Comparison of ENCODE assay signal across 10 mouse cellular contexts in genomic region chr9:59189141-59189540, GRCm38 (mm10).
A peak's percentile ranks its signal among the peaks of the same experiment; 100 is the strongest.
DNase-seq lines count a peak whose midpoint lies in the region; ATAC-seq and TF ChIP-seq lines count a peak whose summit lies in the region.
"Had no signal": no experiment of that assay in that cellular context is flagged by ENCODE, and none has a peak within 500 bp of the region (broad histone marks: within the 10 kb centered on the region; RNA-seq: fewer than 3 reads in every experiment).

No protein-coding gene starts in this region.

- no peaks in the 10 kb centered on the region for H3K27me3 ChIP-seq in heart, embryonic 10.5 days (ENCODE audit: insufficient read depth, poor library complexity, severe bottlenecking)
- H3K27me3 ChIP-seq: liver, embryonic 13.5 days had no signal

- peak; percentile 70 to 74 for DNase-seq in heart, adult 18-20 months
- DNase-seq in heart, embryonic 10.5 days (ENCODE audit: low spot score), result no peak
- DNase-seq in gastrocnemius, postnatal 36 days, result peak; percentile 70 to 78
- peak; percentile 6 to 7 for DNase-seq in kidney, adult 8-10 months
- DNase-seq in lung, postnatal 10 days, result peak; percentile 76
- DNase-seq in right cerebral cortex, postnatal 36 days (ENCODE audit: low spot score in 2 of 2), result no peak
- DNase-seq: liver, embryonic 13.5 days had no signal

- no peak for ATAC-seq in granulocyte monocyte progenitor cell, adult 5-6 weeks (replicated peaks; ENCODE audit: poor library complexity, severe bottlenecking)

- H3K4me1 ChIP-seq in heart, embryonic 10.5 days, result no peaks in the 10 kb centered on the region
- no peaks in the 10 kb centered on the region for H3K4me1 ChIP-seq in bone marrow macrophage, adult 2 months (ENCODE audit: control insufficient read depth, insufficient read depth, low read length)
- H3K4me1 ChIP-seq: liver, embryonic 13.5 days had no signal

- no peak for TF ChIP-seq POLR2A in bone marrow macrophage, adult 2 months (IDR thresholded peaks at IDR 0.05; ENCODE audit: borderline replicate concordance, low read depth, low read length)

- no peak for TF ChIP-seq CTCF in bone marrow macrophage, adult 2 months (IDR thresholded peaks at IDR 0.05; ENCODE audit: low read depth, low read length)

- H3K9me3 ChIP-seq in heart, embryonic 10.5 days, result no peaks in the 10 kb centered on the region
- H3K9me3 ChIP-seq: embryonic facial prominence, embryonic 15.5 days; liver, embryonic 13.5 days had no signal

- no peaks in the 10 kb centered on the region for H3K36me3 ChIP-seq in heart, embryonic 10.5 days
- H3K36me3 ChIP-seq: embryonic facial prominence, embryonic 15.5 days; liver, embryonic 13.5 days had no signal

- H3K27ac ChIP-seq in heart, embryonic 10.5 days, result no peak overlapping the region
- no peak overlapping the region for H3K27ac ChIP-seq in bone marrow macrophage, adult 2 months (ENCODE audit: insufficient read depth, low read depth, low read length)
- H3K27ac ChIP-seq: embryonic facial prominence, embryonic 15.5 days; liver, embryonic 13.5 days had no signal

- 76% methylated on average over 9 of the region's 9 CpGs for WGBS in heart, embryonic 10.5 days

- intact Hi-C loops in gastrocnemius, postnatal 36 days (cut with DNase I), result loop anchor here (2.0 kb wide), 1 partner anchor 54 kb away; no protein-coding TSS in a partner anchor

- no peak overlapping the region for H3K4me3 ChIP-seq in heart, embryonic 10.5 days
- H3K4me3 ChIP-seq in bone marrow macrophage, adult 2 months (ENCODE audit: insufficient read depth, low read length), result peak overlapping the region; percentile 1; the same call in 1 of the 2 replicates
- H3K4me3 ChIP-seq: embryonic facial prominence, embryonic 15.5 days; liver, embryonic 13.5 days had no signal

Comparison
In these comparisons a context has a peak if more than half of its experiments do, and no peak if none do; other contexts are left out.
1. DNase-seq: peak in heart, adult 18-20 months (2 of 2), gastrocnemius, postnatal 36 days (2 of 2), kidney, adult 8-10 months (2 of 2) and lung, postnatal 10 days (single experiment); none in heart, embryonic 10.5 days (single experiment) and right cerebral cortex, postnatal 36 days (0 of 2).